Mouse (Mus musculus): ENCODE measurements around the gene Ppfibp2. TPM values are rescaled to one million over a fixed set of nuclear protein-coding genes. Genes with fewer than 3 reads are reported as not detected.
A peak's percentile ranks its signal among the peaks of the same experiment; 100 is the strongest.

The Ppfibp2 gene
- total and polyA plus RNA-seq, 2 experiments from 2014 or later, result 6.6 to 17.5 TPM

- Histone ChIP-seq H3K4me2 (ENCODE audit: low read depth, low read length) (no peak overlapping the region), H3K27me3 (ENCODE audit: control insufficient read depth, insufficient read depth, low read length) (no peaks in the 10 kb centered on the region), H3K9ac (replicated peaks; ENCODE audit: low read depth, low read length) (no peak overlapping the region), H3K4me3 (ENCODE audit: low read depth, low read length) (no peak overlapping the region), H3K9me3 (replicated peaks; ENCODE audit: control insufficient read depth, low read length) (no peaks in the 10 kb centered on the region), H3K27ac (ENCODE audit: low read depth) (no peak overlapping the region), H3K4me1 (ENCODE audit: control insufficient read depth, insufficient read depth) (peaks cover 10% of the 10 kb centered on the region), H3K36me3 (replicated peaks; ENCODE audit: control insufficient read depth, insufficient read depth, low read length) (no peaks in the 10 kb centered on the region)
- 76% methylated on average over 8 of the region's 8 CpGs for WGBS
- ATAC-seq (ENCODE audit: insufficient read depth, low read depth) (no peak), DNase-seq (ENCODE audit: low spot score) (no peak)
- no peak for TF ChIP-seq CTCF (IDR thresholded peaks at IDR 0.05; ENCODE audit: low read depth)
- TF ChIP-seq EP300 (IDR thresholded peaks at IDR 0.05; ENCODE audit: low read depth), result no peak
These were observed 64.3 kb downstream of the Ppfibp2 start for GRCm38 (mm10) chr7:107659186-107659918.

- peak; percentile 70 for DNase-seq (ENCODE audit: low spot score)
- WGBS, result 22% methylated on average over 8 of the region's 8 CpGs
- Histone ChIP-seq H3K36me3 (replicated peaks; ENCODE audit: control insufficient read depth, insufficient read depth, low read length) (no peaks in the 10 kb centered on the region), H3K4me3 (ENCODE audit: low read depth, low read length) (no peak overlapping the region), H3K9me3 (replicated peaks; ENCODE audit: control insufficient read depth, low read length) (no peaks in the 10 kb centered on the region), H3K27ac (ENCODE audit: low read depth) (no peak overlapping the region), H3K4me2 (ENCODE audit: low read depth, low read length) (no peak overlapping the region), H3K9ac (replicated peaks; ENCODE audit: low read depth, low read length) (no peak overlapping the region), H3K4me1 (ENCODE audit: control insufficient read depth, insufficient read depth) (peaks cover 23% of the 10 kb centered on the region), H3K27me3 (ENCODE audit: control insufficient read depth, insufficient read depth, low read length) (no peaks in the 10 kb centered on the region)
- ATAC-seq (ENCODE audit: insufficient read depth, low read depth), result peak; percentile 53; the same call in 1 of the 2 replicates
- no peak for TF ChIP-seq EP300 (IDR thresholded peaks at IDR 0.05; ENCODE audit: low read depth)
- peak; percentile 94 for TF ChIP-seq CTCF (IDR thresholded peaks at IDR 0.05; ENCODE audit: low read depth)
These were observed 66.3 kb downstream of the Ppfibp2 start for GRCm38 (mm10) chr7:107661189-107661842.

GRCm38 (mm10) chr7:107661843-107662281 is 66.9 kb downstream of the Ppfibp2 start:
- 84% methylated on average over 5 of the region's 5 CpGs for WGBS
- H3K27ac ChIP-seq (ENCODE audit: low read depth), result no peak overlapping the region
- H3K36me3 ChIP-seq (replicated peaks; ENCODE audit: control insufficient read depth, insufficient read depth, low read length), result no peaks in the 10 kb centered on the region
- no peaks in the 10 kb centered on the region for H3K27me3 ChIP-seq (ENCODE audit: control insufficient read depth, insufficient read depth, low read length)
- H3K4me3 ChIP-seq (ENCODE audit: low read depth, low read length), result no peak overlapping the region
- no peaks in the 10 kb centered on the region for H3K9me3 ChIP-seq (replicated peaks; ENCODE audit: control insufficient read depth, low read length)
- TF ChIP-seq EP300 (IDR thresholded peaks at IDR 0.05; ENCODE audit: low read depth) (no peak), CTCF (IDR thresholded peaks at IDR 0.05; ENCODE audit: low read depth) (no peak)
- H3K9ac ChIP-seq (replicated peaks; ENCODE audit: low read depth, low read length), result no peak overlapping the region
- ATAC-seq (ENCODE audit: insufficient read depth, low read depth) (no peak), DNase-seq (ENCODE audit: low spot score) (no peak)
- H3K4me1 ChIP-seq (ENCODE audit: control insufficient read depth, insufficient read depth), result peaks cover 23% of the 10 kb centered on the region
- no peak overlapping the region for H3K4me2 ChIP-seq (ENCODE audit: low read depth, low read length)

- Histone ChIP-seq H3K9me3 (replicated peaks; ENCODE audit: control insufficient read depth, low read length) (no peaks in the 10 kb centered on the region), H3K4me2 (ENCODE audit: low read depth, low read length) (no peak overlapping the region), H3K4me1 (ENCODE audit: control insufficient read depth, insufficient read depth) (peaks cover 23% of the 10 kb centered on the region), H3K36me3 (replicated peaks; ENCODE audit: control insufficient read depth, insufficient read depth, low read length) (no peaks in the 10 kb centered on the region), H3K27ac (ENCODE audit: low read depth) (peak overlapping the region; percentile 89; the same call in 1 of the 2 replicates), H3K27me3 (ENCODE audit: control insufficient read depth, insufficient read depth, low read length) (no peaks in the 10 kb centered on the region), H3K9ac (replicated peaks; ENCODE audit: low read depth, low read length) (no peak overlapping the region), H3K4me3 (ENCODE audit: low read depth, low read length) (no peak overlapping the region)
- TF ChIP-seq CTCF (IDR thresholded peaks at IDR 0.05; ENCODE audit: low read depth) (no peak), EP300 (IDR thresholded peaks at IDR 0.05; ENCODE audit: low read depth) (no peak)
- no peak for DNase-seq (ENCODE audit: low spot score)
- no peak for ATAC-seq (ENCODE audit: insufficient read depth, low read depth)
- 73% methylated on average over 6 of the region's 6 CpGs for WGBS
These were observed 68.6 kb downstream of the Ppfibp2 start for GRCm38 (mm10) chr7:107663621-107664020.

- H3K4me1 ChIP-seq (ENCODE audit: control insufficient read depth, insufficient read depth), result peaks cover 23% of the 10 kb centered on the region
- H3K4me3 ChIP-seq (ENCODE audit: low read depth, low read length), result peak overlapping the region; percentile 49
- ATAC-seq (ENCODE audit: insufficient read depth, low read depth) (peak; percentile 66), DNase-seq (ENCODE audit: low spot score) (peak; percentile 51)
- TF ChIP-seq EP300 (IDR thresholded peaks at IDR 0.05; ENCODE audit: low read depth) (no peak), CTCF (IDR thresholded peaks at IDR 0.05; ENCODE audit: low read depth) (no peak)
- H3K9me3 ChIP-seq (replicated peaks; ENCODE audit: control insufficient read depth, low read length), result no peaks in the 10 kb centered on the region
- no peaks in the 10 kb centered on the region for H3K27me3 ChIP-seq (ENCODE audit: control insufficient read depth, insufficient read depth, low read length)
- H3K9ac ChIP-seq (replicated peaks; ENCODE audit: low read depth, low read length), result peak overlapping the region; percentile 66; the same call in 1 of the 2 replicates
- H3K4me2 ChIP-seq (ENCODE audit: low read depth, low read length), result peak overlapping the region; percentile 72
- H3K36me3 ChIP-seq (replicated peaks; ENCODE audit: control insufficient read depth, insufficient read depth, low read length), result no peaks in the 10 kb centered on the region
- H3K27ac ChIP-seq (ENCODE audit: low read depth), result peak overlapping the region; percentile 89
- WGBS, result 28% methylated on average over 8 of the region's 8 CpGs
These were observed 69.4 kb downstream of the Ppfibp2 start for GRCm38 (mm10) chr7:107664063-107665056.
